Mouse (Mus musculus) limb, embryonic 14.5 days (tissue): Measurements from ENCODE around the gene BC030499. TPM values are rescaled to one million over a fixed set of nuclear protein-coding genes. Genes with fewer than 3 reads are reported as not detected.

ENCODE experiments used
- ATAC-seq: fragments of 200-750 bp; cut with Nextera tagmentation; 2 replicates; pipeline ENCODE4 v1.8.0; 2017; ENCODE audit warnings: low read depth, moderate number of reproducible peaks, moderate TSS enrichment; ENCODE audit not compliant: low FRiP score
- DNase-seq: peaks from one replicate; pipeline ENCODE4 v3.0.0-alpha.2; 2015; ENCODE audit warnings: low spot score
- H3K27ac ChIP-seq: fragments of 300-500 bp; sonication (generic); replicated peaks from 2 replicates; pipeline ENCODE4 v1.5.1; 2014; ENCODE audit warnings: low read depth, mild to moderate bottlenecking, low read length, moderate library complexity, mixed read lengths
- H3K27me3 ChIP-seq: fragments of 300-500 bp; sonication (generic); 2 replicates; pipeline ENCODE4 v1.6.1; 2014; ENCODE audit warnings: low read length, mixed read lengths; ENCODE audit not compliant: control insufficient read depth, insufficient read depth
- H3K36me3 ChIP-seq: fragments of 300-500 bp; sonication (generic); 2 replicates; pipeline ENCODE4 v1.6.1; 2014; ENCODE audit warnings: mild to moderate bottlenecking, low read length, moderate library complexity, mixed read lengths; ENCODE audit not compliant: control insufficient read depth, insufficient read depth
- H3K4me1 ChIP-seq: fragments of 300-500 bp; sonication (generic); 2 replicates; pipeline ENCODE4 v1.6.1; 2014; ENCODE audit warnings: antibody characterized with exemption, low read length, mixed read lengths; ENCODE audit not compliant: control insufficient read depth, insufficient read depth
- H3K4me2 ChIP-seq: fragments of 300-500 bp; sonication (generic); replicated peaks from 2 replicates; pipeline ENCODE4 v1.6.1; 2014; ENCODE audit warnings: low read depth, mild to moderate bottlenecking, low read length, moderate library complexity; ENCODE audit not compliant: severe bottlenecking
- H3K4me3 ChIP-seq: fragments of 300-500 bp; sonication (generic); replicated peaks from 2 replicates; pipeline ENCODE4 v1.5.1; 2014; ENCODE audit warnings: low read length
- H3K9ac ChIP-seq: fragments of 300-500 bp; sonication (generic); 2 replicates; pipeline ENCODE4 v1.6.1; 2014; ENCODE audit warnings: mild to moderate bottlenecking, low read depth, low read length, moderate library complexity; ENCODE audit not compliant: severe bottlenecking
- H3K9me3 ChIP-seq: fragments of 300-500 bp; sonication (generic); 2 replicates; pipeline ENCODE4 v1.6.1; 2016; ENCODE audit warnings: low read length; ENCODE audit not compliant: control insufficient read depth
- POLR2A ChIP-seq: fragments of 200-500 bp; IDR thresholded peaks from 2 replicates; pipeline ENCODE4 v1.8.0; 2012; ENCODE audit warnings: inconsistent platforms, mild to moderate bottlenecking, moderate library complexity, borderline replicate concordance; ENCODE audit not compliant: insufficient read depth, insufficient read length; ENCODE audit errors: extremely low read depth
- WGBS: fragments of 180-500 bp; shearing (Covaris S2); extraction: QIAGEN DNeasy Blood & Tissue Kit; methylation state at CpG from one replicate; pipeline ENCODE4 v1.1.7; 2014; 5-methylcytosine and 5-hydroxymethylcytosine counted together
- polyA plus RNA-seq, 2 experiments: library from polyadenylated mRNA; depleted of rRNA in 1 of 2; stranded (reverse) in 1 of 2; unstranded in 1 of 2; fragments of >200 nt; fragmentation: Nextera tagmentation in 1 of 2; extraction: Ambion mirVana in 1 of 2; gene quantifications; 2 replicates each; pipeline versions ENCODE4 v1.2.1 to v1.2.3; 2012 to 2014

Gene BC030499
- polyA plus RNA-seq, 2 experiments: 0.23 to 0.58 TPM

- WGBS: 91% methylated on average over 8 of the region's 8 CpGs
- no peak for ATAC-seq
- no peaks in the 10 kb centered on the region for H3K9me3 ChIP-seq
- no peak overlapping the region for H3K27ac ChIP-seq
- H3K4me3 ChIP-seq: no peak overlapping the region
- no peak for TF ChIP-seq POLR2A
- no peak for DNase-seq
- no peak overlapping the region for H3K4me2 ChIP-seq
- peaks cover 69% of the 10 kb centered on the region for H3K36me3 ChIP-seq
- H3K27me3 ChIP-seq: no peaks in the 10 kb centered on the region
- no peak overlapping the region for H3K9ac ChIP-seq
- H3K4me1 ChIP-seq: no peaks in the 10 kb centered on the region
Observed at GRCm38 (mm10) chr11:78310861-78311511, 20.3 kb downstream of the BC030499 start.

- Histone ChIP-seq H3K9me3 (no peaks in the 10 kb centered on the region), H3K36me3 (peaks cover 80% of the 10 kb centered on the region), H3K9ac (no peak overlapping the region), H3K4me1 (no peaks in the 10 kb centered on the region), H3K4me2 (no peak overlapping the region), H3K27ac (no peak overlapping the region), H3K4me3 (no peak overlapping the region), H3K27me3 (no peaks in the 10 kb centered on the region)
- DNase-seq (no peak), ATAC-seq (no peak)
- TF ChIP-seq POLR2A: no peak
- WGBS: 94% methylated on average over 2 of the region's 2 CpGs
Observed at GRCm38 (mm10) chr11:78313662-78314061, 23.0 kb downstream of the BC030499 start.

- TF ChIP-seq POLR2A: no peak
- no peak overlapping the region for H3K4me3 ChIP-seq
- no peak overlapping the region for H3K9ac ChIP-seq
- DNase-seq: no peak
- H3K27me3 ChIP-seq: no peaks in the 10 kb centered on the region
- H3K4me1 ChIP-seq: peaks cover 14% of the 10 kb centered on the region
- peaks cover 80% of the 10 kb centered on the region for H3K36me3 ChIP-seq
- H3K27ac ChIP-seq: no peak overlapping the region
- ATAC-seq: no peak
- H3K4me2 ChIP-seq: no peak overlapping the region
- no peaks in the 10 kb centered on the region for H3K9me3 ChIP-seq
- WGBS: 91% methylated on average over 2 of the region's 2 CpGs
Observed at GRCm38 (mm10) chr11:78318411-78318810, 27.8 kb downstream of the BC030499 start.

GRCm38 (mm10) chr11:78322076-78322831, 31.6 kb downstream of the BC030499 start:
- TF ChIP-seq POLR2A: no peak
- Histone ChIP-seq H3K4me3 (no peak overlapping the region), H3K9me3 (no peaks in the 10 kb centered on the region), H3K9ac (no peak overlapping the region), H3K4me1 (peaks cover 15% of the 10 kb centered on the region), H3K36me3 (peaks cover 46% of the 10 kb centered on the region), H3K4me2 (peak overlapping the region; percentile 28), H3K27ac (peak overlapping the region; percentile 52; the same call in 1 of the 2 replicates), H3K27me3 (no peaks in the 10 kb centered on the region)
- peak; percentile 69 for DNase-seq
- WGBS: 32% methylated on average over 2 of the region's 2 CpGs
- peak; percentile 65 for ATAC-seq

- ATAC-seq: peak; percentile 60; the same call in 1 of the 2 replicates
- peaks cover 40% of the 10 kb centered on the region for H3K36me3 ChIP-seq
Observed at GRCm38 (mm10) chr11:78322860-78323259, 32.2 kb downstream of the BC030499 start, which contains the start of gene Aldoc. Aldoc (plus strand) TSS chr11:78322968.

More at GRCm38 (mm10) chr11:78322860-78323259, 32.2 kb downstream of the BC030499 start, which contains the start of gene Aldoc:
- Histone ChIP-seq H3K27ac (peak within 1 kb of the TSS; percentile 52; the same call in 1 of the 2 replicates), H3K4me1 (peaks cover 15% of the 10 kb centered on the region), H3K27me3 (no peaks in the 10 kb centered on the region), H3K9ac (no peak within 1 kb of the TSS), H3K4me3 (no peak within 1 kb of the TSS), H3K9me3 (no peaks in the 10 kb centered on the region), H3K4me2 (peak within 1 kb of the TSS; percentile 28)
- TF ChIP-seq POLR2A: no peak
- WGBS: 4% methylated on average over 15 of the region's 15 CpGs
- peak; percentile 76 for DNase-seq
